Mouse (Mus musculus) limb, embryonic 14.5 days (tissue): ENCODE results near the gene Myocos. TPM values are rescaled to one million over a fixed set of nuclear protein-coding genes. Genes with fewer than 3 reads are reported as not detected.
"Not testable (repeated sequence)": the region's sequence is repeated elsewhere in the genome, so short reads cannot be mapped to it uniquely, and the experiment has no call there.

Experiments used
- ATAC-seq: fragments of 200-750 bp; cut with Nextera tagmentation; 2 replicates; pipeline ENCODE4 v1.8.0; 2017; ENCODE audit warnings: low read depth, moderate number of reproducible peaks, moderate TSS enrichment; ENCODE audit not compliant: low FRiP score
- DNase-seq: peaks from one replicate; pipeline ENCODE4 v3.0.0-alpha.2; 2015; ENCODE audit warnings: low spot score
- H3K27ac ChIP-seq: fragments of 300-500 bp; sonication (generic); replicated peaks from 2 replicates; pipeline ENCODE4 v1.5.1; 2014; ENCODE audit warnings: low read depth, mild to moderate bottlenecking, low read length, moderate library complexity, mixed read lengths
- H3K27me3 ChIP-seq: fragments of 300-500 bp; sonication (generic); 2 replicates; pipeline ENCODE4 v1.6.1; 2014; ENCODE audit warnings: low read length, mixed read lengths; ENCODE audit not compliant: control insufficient read depth, insufficient read depth
- H3K36me3 ChIP-seq: fragments of 300-500 bp; sonication (generic); 2 replicates; pipeline ENCODE4 v1.6.1; 2014; ENCODE audit warnings: mild to moderate bottlenecking, low read length, moderate library complexity, mixed read lengths; ENCODE audit not compliant: control insufficient read depth, insufficient read depth
- H3K4me1 ChIP-seq: fragments of 300-500 bp; sonication (generic); 2 replicates; pipeline ENCODE4 v1.6.1; 2014; ENCODE audit warnings: antibody characterized with exemption, low read length, mixed read lengths; ENCODE audit not compliant: control insufficient read depth, insufficient read depth
- H3K4me2 ChIP-seq: fragments of 300-500 bp; sonication (generic); replicated peaks from 2 replicates; pipeline ENCODE4 v1.6.1; 2014; ENCODE audit warnings: low read depth, mild to moderate bottlenecking, low read length, moderate library complexity; ENCODE audit not compliant: severe bottlenecking
- H3K4me3 ChIP-seq: fragments of 300-500 bp; sonication (generic); replicated peaks from 2 replicates; pipeline ENCODE4 v1.5.1; 2014; ENCODE audit warnings: low read length
- H3K9ac ChIP-seq: fragments of 300-500 bp; sonication (generic); 2 replicates; pipeline ENCODE4 v1.6.1; 2014; ENCODE audit warnings: mild to moderate bottlenecking, low read depth, low read length, moderate library complexity; ENCODE audit not compliant: severe bottlenecking
- H3K9me3 ChIP-seq: fragments of 300-500 bp; sonication (generic); 2 replicates; pipeline ENCODE4 v1.6.1; 2016; ENCODE audit warnings: low read length; ENCODE audit not compliant: control insufficient read depth
- POLR2A ChIP-seq: fragments of 200-500 bp; IDR thresholded peaks from 2 replicates; pipeline ENCODE4 v1.8.0; 2012; ENCODE audit warnings: inconsistent platforms, mild to moderate bottlenecking, moderate library complexity, borderline replicate concordance; ENCODE audit not compliant: insufficient read depth, insufficient read length; ENCODE audit errors: extremely low read depth
- WGBS: fragments of 180-500 bp; shearing (Covaris S2); extraction: QIAGEN DNeasy Blood & Tissue Kit; methylation state at CpG from one replicate; pipeline ENCODE4 v1.1.7; 2014; 5-methylcytosine and 5-hydroxymethylcytosine counted together
- polyA plus RNA-seq, 2 experiments: library from polyadenylated mRNA; depleted of rRNA in 1 of 2; stranded (reverse) in 1 of 2; unstranded in 1 of 2; fragments of >200 nt; fragmentation: Nextera tagmentation in 1 of 2; extraction: Ambion mirVana in 1 of 2; gene quantifications; 2 replicates each; pipeline versions ENCODE4 v1.2.1 to v1.2.3; 2012 to 2014

Gene Myocos
- polyA plus RNA-seq, 2 experiments, result not detected

GRCm38 (mm10) chr1:162642591-162642990 lies 15.4 kb downstream of the Myocos start:
- no peak overlapping the region for H3K4me3 ChIP-seq
- no peak overlapping the region for H3K4me2 ChIP-seq
- DNase-seq, result no peak
- TF ChIP-seq POLR2A, result no peak
- no peaks in the 10 kb centered on the region for H3K27me3 ChIP-seq
- no peaks in the 10 kb centered on the region for H3K36me3 ChIP-seq
- H3K9me3 ChIP-seq, result no peaks in the 10 kb centered on the region
- no peak overlapping the region for H3K27ac ChIP-seq
- WGBS, result 75% methylated on average over 3 of the region's 3 CpGs
- H3K4me1 ChIP-seq, result no peaks in the 10 kb centered on the region
- H3K9ac ChIP-seq, result no peak overlapping the region
- no peak for ATAC-seq

- Histone ChIP-seq H3K4me2 (no peak overlapping the region), H3K27me3 (no peaks in the 10 kb centered on the region), H3K9ac (no peak overlapping the region), H3K27ac (no peak overlapping the region), H3K4me3 (no peak overlapping the region), H3K4me1 (peaks cover 4% of the 10 kb centered on the region; the same call in 1 of the 2 replicates), H3K9me3 (no peaks in the 10 kb centered on the region), H3K36me3 (no peaks in the 10 kb centered on the region)
- ATAC-seq (no peak), DNase-seq (no peak)
- WGBS, result 93% methylated on average over 1 of the region's 1 CpGs
- no peak for TF ChIP-seq POLR2A
Observed at GRCm38 (mm10) chr1:162639861-162640260, 18.2 kb downstream of the Myocos start.

- Histone ChIP-seq H3K36me3 (no peaks in the 10 kb centered on the region), H3K27ac (no peak within 1 kb of the TSS), H3K4me1 (peaks cover 4% of the 10 kb centered on the region; the same call in 1 of the 2 replicates), H3K9ac (no peak within 1 kb of the TSS), H3K4me2 (no peak within 1 kb of the TSS), H3K9me3 (no peaks in the 10 kb centered on the region), H3K4me3 (no peak within 1 kb of the TSS), H3K27me3 (no peaks in the 10 kb centered on the region)
- WGBS, result 81% methylated on average over 10 of the region's 10 CpGs
- DNase-seq, result no peak
- no peak for ATAC-seq
- no peak for TF ChIP-seq POLR2A
Observed at GRCm38 (mm10) chr1:162639051-162639750, 18.8 kb downstream of the Myocos start, which contains the start of gene Myoc. TSS of gene Myoc (plus strand) at chr1:162639155.

- TF ChIP-seq POLR2A, result no peak
- Histone ChIP-seq H3K4me1 (peaks cover 4% of the 10 kb centered on the region; the same call in 1 of the 2 replicates), H3K9ac (no peak overlapping the region), H3K27ac (no peak overlapping the region), H3K36me3 (no peaks in the 10 kb centered on the region), H3K4me3 (no peak overlapping the region), H3K9me3 (no peaks in the 10 kb centered on the region), H3K4me2 (no peak overlapping the region), H3K27me3 (no peaks in the 10 kb centered on the region)
- ATAC-seq (no peak), DNase-seq (no peak)
- 88% methylated on average over 4 of the region's 4 CpGs for WGBS
Observed at GRCm38 (mm10) chr1:162638535-162638934, 19.5 kb downstream of the Myocos start.

- Histone ChIP-seq H3K27ac (no peak overlapping the region), H3K9me3 (no peaks in the 10 kb centered on the region), H3K4me2 (no peak overlapping the region), H3K4me3 (no peak overlapping the region), H3K4me1 (peaks cover 4% of the 10 kb centered on the region; the same call in 1 of the 2 replicates), H3K36me3 (no peaks in the 10 kb centered on the region), H3K27me3 (no peaks in the 10 kb centered on the region), H3K9ac (no peak overlapping the region)
- DNase-seq, result no peak
- no peak for ATAC-seq
- TF ChIP-seq POLR2A, result no peak
- 67% methylated on average over 3 of the region's 3 CpGs for WGBS
Observed at GRCm38 (mm10) chr1:162636516-162636915, 21.5 kb downstream of the Myocos start.

GRCm38 (mm10) chr1:162635291-162635931 lies 22.6 kb downstream of the Myocos start:
- H3K4me1 ChIP-seq, H3K4me2 ChIP-seq, H3K27ac ChIP-seq, H3K9ac ChIP-seq, DNase-seq, H3K36me3 ChIP-seq, H3K27me3 ChIP-seq, H3K9me3 ChIP-seq, ATAC-seq, H3K4me3 ChIP-seq: not testable (repeated sequence)
- 33% methylated on average over 1 of the region's 1 CpGs for WGBS

GRCm38 (mm10) chr1:162628326-162628725 lies 29.7 kb downstream of the Myocos start:
- not testable (repeated sequence) for H3K27me3 ChIP-seq, H3K9ac ChIP-seq, H3K4me3 ChIP-seq, H3K4me2 ChIP-seq, H3K4me1 ChIP-seq, DNase-seq, ATAC-seq, H3K36me3 ChIP-seq, H3K9me3 ChIP-seq, H3K27ac ChIP-seq
- WGBS, result 96% methylated on average over 15 of the region's 15 CpGs
